Mouse (Mus musculus) T-helper 17 cell (primary cell): ENCODE measurements at regions not wholly inside any gene's neighbourhood (a gene's known extent, or its start where the extent isn't known, plus 50 kb on each side); places are given as distances from the start of the nearest gene placed in this dataset.
"Not testable (repeated sequence)": the region's sequence is repeated elsewhere in the genome, so short reads cannot be mapped to it uniquely, and the experiment has no call there.

Experiments
- in situ Hi-C, 2 experiments: fragments of 300-600 bp; cut with MboI, MseI; formaldehyde crosslinking; loops; 1 replicate in 1 of 2; 2 replicates in 1 of 2; pipeline ENCODE4 v1.15.1; 2025; ENCODE audit warnings: high pct_unique_total_duplicates in 2 of 2

DNA sequence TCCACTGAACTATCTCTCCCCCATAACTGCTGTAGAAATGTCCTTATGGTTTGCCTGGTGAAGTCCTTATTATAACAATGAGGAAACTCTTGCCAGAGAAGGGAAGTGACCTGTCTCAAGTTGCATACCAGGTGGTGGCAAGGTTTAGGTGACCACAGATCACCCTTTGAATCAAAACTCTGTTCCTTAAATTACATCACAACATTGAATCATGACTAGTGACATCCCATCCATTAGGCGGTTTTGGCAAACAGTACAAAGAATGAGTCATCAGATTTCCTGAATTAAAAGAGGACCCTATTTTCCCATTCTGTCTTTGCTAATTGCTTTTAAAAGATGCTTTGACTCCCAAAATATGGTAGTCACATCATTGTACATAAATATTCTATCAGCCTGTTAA lies 168.5 kb upstream of the Pgr start:
- in situ Hi-C loops, result no loop called here

DNA sequence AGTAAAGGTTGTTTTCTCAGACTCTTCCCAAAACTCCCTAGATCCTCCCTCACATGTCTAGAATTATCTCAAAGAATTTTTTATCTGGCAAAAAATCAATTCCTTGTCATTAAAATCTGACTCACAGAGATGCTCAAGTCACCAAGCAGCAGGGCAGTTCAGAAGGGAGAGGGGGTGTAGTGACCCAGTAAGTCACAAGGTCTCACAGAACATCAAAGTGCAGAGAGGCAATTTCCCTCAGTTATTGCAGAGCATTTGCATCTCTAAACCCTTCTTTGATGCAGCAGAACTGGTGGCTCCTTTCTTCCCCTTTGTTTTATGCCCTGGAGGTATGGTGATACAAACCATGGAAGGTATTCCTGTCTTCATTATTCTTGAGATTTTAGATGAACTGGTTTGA lies 166.1 kb upstream of the Pgr start:
- in situ Hi-C loops, result no loop called here

DNA sequence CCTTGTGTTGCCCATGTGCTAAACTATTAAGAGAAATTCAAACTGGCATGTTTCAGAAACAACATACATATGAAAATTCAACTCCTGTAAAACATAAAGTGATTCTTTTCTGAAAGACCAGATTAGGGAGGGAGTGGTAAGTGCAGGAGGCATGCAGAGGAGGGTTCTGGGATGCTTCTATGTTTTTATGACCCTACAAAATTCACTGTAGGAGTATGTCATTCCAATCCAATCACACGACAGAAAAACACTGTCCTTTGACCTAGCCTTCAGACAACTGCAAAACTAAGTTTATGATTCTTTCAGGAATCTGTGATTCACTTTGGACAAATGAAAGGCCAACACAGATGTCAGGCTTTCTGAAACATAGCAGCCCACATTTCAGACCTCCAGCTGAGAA lies 159.4 kb upstream of the Pgr start:
- in situ Hi-C loops, result no loop called here

DNA sequence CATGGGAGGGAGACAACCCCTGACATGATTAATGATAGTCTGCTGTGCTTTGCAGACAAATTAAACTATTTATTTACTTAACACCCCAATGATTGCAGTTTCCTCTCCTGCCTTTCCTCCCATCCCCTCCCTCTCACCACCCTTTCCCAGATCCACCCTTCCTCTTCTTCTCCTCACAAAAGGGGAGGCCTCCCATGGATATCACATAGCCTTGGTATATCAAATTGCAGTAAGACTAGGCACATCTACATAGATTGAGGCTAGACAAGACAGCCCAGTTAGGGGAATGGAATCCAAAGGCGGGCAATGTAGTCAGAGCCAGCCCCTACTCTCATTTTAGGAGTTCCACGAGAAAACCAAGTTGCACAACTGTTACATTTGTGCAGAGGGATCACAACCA lies 149.8 kb upstream of the Pgr start:
- in situ Hi-C loops, result no loop called here

DNA sequence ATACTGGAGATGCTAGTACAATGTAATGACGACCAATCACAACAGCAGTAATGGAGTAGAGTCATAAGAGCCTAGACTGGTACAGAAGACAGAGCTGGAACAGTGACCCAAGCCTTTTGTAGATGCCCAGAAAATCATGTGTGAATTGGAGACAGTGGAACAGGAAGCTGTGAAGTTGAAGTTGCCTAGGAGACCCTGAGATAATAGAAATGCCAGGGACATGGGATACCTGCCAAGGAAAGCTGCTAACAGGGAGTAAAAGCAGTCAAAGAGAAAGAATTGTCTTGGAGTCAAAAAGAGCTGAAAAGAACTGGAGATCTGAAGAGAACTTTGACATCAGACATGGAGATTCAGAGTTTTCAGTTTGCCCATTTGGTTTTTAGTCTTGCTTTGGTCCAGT lies 138.8 kb upstream of the Pgr start:
- in situ Hi-C loops, result loop anchor here in 1 of 2 experiments (5.0 kb wide), 1 partner anchor 51 kb away; no protein-coding TSS in a partner anchor

DNA sequence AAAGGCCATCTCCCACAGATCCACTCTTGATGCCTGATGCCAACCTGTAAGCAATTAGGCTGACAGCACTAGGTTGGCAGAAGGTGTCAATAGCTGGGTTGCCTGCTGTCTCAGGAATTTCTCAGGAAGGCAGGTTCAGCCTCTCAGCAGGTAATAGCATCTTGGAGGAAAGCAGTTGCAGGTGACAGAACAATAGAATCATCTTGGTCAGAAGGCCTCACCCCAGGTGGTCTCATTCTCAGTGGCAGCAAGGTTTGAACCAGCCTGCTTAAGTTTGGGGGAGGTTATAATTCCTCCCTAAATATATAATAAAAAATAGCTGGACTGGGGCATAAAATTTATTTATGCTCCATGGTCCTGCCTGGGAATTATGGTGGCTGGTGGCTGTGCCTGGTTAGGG lies 130.2 kb upstream of the Pgr start:
- in situ Hi-C loops, result not testable (repeated sequence)

DNA sequence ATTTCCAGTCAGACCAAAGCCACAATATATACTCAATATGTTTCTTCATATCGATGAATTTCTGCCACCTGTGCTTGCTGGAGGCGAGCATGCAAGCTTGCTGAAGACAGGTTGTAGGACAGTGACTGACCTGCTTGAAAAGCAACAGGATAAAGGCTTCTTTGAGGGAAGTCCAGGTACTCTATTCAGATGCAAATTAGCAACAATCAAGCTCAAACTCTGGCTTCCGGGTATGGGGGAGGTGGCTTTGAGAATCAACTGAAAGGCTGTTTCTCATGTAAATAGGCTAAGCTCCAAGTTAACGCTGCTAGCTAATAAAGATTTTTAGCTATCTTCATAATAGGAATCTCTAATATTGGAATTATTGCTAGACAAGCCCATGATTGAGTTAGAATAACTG lies 129.6 kb upstream of the Pgr start:
- in situ Hi-C loops, result no loop called here

DNA sequence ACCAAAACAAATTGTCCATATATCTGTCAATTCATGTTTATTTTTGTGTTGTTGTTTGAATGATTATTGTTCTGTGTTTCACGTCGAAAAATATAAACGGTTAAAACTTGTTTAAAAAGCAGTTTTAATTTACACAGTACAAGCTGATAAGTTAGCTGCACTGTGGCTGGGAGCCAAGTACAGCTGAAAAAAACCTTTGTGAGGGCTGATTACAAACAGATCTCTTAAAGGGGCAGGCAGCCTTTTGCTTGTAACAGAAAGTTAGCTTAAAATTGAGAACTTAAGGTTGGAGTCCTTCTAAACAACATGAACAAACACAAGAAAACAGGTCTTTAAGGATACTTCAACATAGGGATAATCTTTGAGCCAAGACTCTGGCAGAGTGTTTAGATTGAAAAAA lies 118.3 kb upstream of the Pgr start:
- in situ Hi-C loops, result not testable (repeated sequence)

DNA sequence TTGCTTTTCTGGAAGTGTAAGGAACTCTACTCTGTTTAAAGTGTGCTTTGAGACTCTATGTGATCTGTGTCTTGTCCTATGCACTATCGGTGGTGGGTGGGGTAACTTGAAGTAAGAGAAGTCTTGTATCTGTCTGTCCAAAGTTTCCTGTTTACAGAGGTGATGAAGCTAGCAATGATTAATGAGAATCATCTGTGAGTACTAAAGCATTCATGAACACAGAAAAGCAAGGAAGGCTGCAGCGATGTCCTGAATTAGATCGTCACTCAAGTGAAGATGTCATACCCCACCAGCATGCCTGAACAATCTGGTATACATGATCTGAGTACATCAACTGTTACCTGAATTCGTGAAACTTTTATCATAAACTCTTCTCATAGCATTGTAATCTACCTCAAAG lies 85.4 kb upstream of the Pgr start:
- in situ Hi-C loops, result loop anchor here in 1 of 2 experiments (5.0 kb wide), 1 partner anchor 52 kb away; no protein-coding TSS in a partner anchor

DNA sequence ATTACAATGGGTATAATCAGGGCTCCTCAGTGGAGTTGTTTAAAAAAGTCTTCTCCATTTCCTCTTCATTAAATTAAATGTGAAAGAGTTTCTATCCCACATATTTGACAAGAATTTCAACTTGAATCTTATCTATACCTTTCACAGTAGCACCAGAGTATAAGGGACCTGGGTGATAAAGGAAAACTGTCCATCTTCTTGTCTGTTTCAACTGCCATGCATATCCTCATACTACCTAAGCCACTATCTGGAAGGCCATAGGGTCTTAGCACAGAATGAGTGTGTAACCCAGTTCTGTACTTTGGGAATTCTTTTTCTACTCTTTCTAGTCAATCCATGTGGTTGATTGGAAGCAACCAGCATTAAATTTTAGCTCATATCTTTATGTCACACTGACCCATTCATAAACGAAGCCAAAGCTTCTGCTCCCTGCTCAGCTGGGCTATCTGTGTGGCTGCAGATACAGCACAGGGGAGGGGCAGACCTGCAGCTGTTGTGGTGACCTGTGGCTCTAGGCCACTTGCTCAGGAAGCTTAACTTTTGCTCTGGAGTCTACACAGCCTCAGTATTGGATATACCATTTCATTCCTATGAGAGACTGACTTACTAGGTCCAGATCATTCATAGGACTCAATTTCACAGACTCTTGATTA lies 75.8 kb upstream of the Pgr start:
- in situ Hi-C loops, result no loop called here

DNA sequence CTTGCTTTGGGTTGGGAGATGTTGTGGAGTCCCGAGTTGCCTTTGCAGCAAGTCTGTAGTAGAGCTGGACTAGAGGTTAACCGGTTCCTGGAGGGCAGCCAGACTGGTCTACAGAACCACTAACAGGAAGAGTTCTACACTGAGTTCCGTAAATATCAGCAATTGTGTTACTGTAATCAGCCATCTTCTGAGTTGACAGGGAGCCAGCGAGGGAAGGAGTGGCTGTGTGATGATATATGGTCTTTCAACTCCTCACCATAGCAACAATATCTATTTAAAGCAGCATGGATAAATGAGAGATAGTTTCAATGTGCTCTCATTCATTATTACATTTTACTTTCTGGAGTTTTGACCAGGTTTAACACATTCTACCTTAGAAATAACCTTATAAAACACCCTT lies 67.5 kb upstream of the Pgr start:
- in situ Hi-C loops, result no loop called here

DNA sequence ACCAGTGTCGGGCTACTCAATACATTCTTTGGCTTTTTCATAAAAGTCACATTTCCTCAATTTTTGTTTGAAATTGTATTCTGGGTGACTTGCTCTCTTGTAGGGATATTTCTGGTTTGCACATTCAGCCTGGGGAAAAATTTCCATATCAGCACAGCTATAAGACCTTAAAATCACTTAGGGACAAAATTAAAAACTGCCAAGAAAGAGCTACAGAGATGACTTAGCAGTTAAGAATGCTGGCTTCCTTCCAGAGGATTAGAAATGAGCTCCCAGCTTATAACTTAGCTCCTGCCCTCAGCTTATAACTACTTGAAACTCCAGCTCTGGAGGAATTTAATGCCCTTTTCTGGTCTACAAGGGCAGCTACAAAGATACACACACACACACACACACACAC lies 62.6 kb upstream of the Pgr start:
- in situ Hi-C loops, result no loop called here

DNA sequence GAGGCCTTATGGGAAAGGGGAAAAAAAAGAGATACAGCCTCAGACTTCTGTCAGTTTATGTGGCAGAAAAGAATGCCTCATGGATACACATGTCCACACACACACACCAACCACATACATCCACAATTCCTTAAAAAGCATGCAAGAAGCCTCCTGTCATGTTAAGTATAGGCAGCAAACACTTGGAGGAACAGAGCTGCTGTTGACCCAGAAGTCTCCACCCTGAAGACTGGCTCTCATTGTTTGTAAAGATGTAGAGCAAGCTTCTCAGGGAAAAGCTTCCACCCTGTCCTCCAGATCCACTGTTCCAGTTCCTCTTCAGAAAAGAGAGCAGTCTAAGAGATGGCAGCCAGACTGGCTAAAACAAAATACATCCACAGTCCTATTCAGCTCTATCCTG lies 61.3 kb upstream of the Pgr start:
- in situ Hi-C loops, result no loop called here

DNA sequence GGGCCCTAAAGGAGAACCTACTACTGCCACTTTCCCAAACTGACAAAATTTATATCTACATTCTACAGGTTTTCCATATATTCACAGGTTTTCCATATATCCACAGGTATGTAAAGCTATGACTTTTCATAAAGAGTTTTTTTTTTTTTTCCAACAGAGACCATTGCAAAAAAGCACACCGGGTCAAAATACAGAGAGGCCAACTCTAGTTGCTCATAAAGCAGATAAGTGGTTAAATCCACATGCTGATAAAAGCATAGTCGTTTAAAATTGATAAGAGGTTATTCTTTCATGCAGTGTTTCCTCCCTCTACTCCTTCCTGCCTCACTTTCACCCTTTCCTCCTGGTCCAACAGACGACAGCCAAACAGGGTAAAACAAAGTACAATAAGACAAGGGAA lies 60.7 kb upstream of the Pgr start:
- in situ Hi-C loops, result no loop called here
